Comparison of ENCODE assay signal across 15 mouse cellular contexts in genomic region chr15:32257340-32257739, GRCm38 (mm10). TPM values are rescaled to one million over a fixed set of nuclear protein-coding genes. Genes with fewer than 3 reads are reported as not detected.
DNase-seq lines count a peak whose midpoint lies in the region; ATAC-seq and TF ChIP-seq lines count a peak whose summit lies in the region.
"Had no signal": no experiment of that assay in that cellular context is flagged by ENCODE, and none has a peak within 500 bp of the region (broad histone marks: within the 10 kb centered on the region; RNA-seq: fewer than 3 reads in every experiment).

No protein-coding gene starts in this region.

- TF ChIP-seq POLR2A in heart, adult 2 months (IDR thresholded peaks at IDR 0.05; ENCODE audit: insufficient read depth, low read depth, low read length) = no peak

- peaks cover 11% of the 10 kb centered on the region for H3K9me3 ChIP-seq in megakaryocyte, embryonic 14.5 days
- H3K9me3 ChIP-seq in heart, postnatal 0 days (replicated peaks; ENCODE audit: control insufficient read depth, low read length) = peaks cover 5% of the 10 kb centered on the region; the same call in 1 of the 2 replicates
- H3K9me3 ChIP-seq in stomach, embryonic 15.5 days = no peaks in the 10 kb centered on the region

- no peaks in the 10 kb centered on the region for H3K79me2 ChIP-seq in heart, adult 2 months (replicated peaks; ENCODE audit: control insufficient read depth, insufficient read depth, low read length)

- H3K27me3 ChIP-seq in heart, adult 2 months (ENCODE audit: control insufficient read depth, insufficient read depth, low read length) = no peaks in the 10 kb centered on the region
- no peaks in the 10 kb centered on the region for H3K27me3 ChIP-seq in megakaryocyte, embryonic 14.5 days (replicated peaks)
- H3K27me3 ChIP-seq in heart, postnatal 0 days (ENCODE audit: control insufficient read depth, insufficient read depth, low read length) = no peaks in the 10 kb centered on the region
- H3K27me3 ChIP-seq in stomach, embryonic 15.5 days (replicated peaks) = no peaks in the 10 kb centered on the region
- H3K27me3 ChIP-seq: midbrain, embryonic 12.5 days had no signal

- no peaks in the 10 kb centered on the region for H3K36me3 ChIP-seq in heart, adult 2 months (ENCODE audit: control insufficient read depth, insufficient read depth, low read length)
- H3K36me3 ChIP-seq in megakaryocyte, embryonic 14.5 days (replicated peaks; ENCODE audit: low read length) = no peaks in the 10 kb centered on the region
- H3K36me3 ChIP-seq in heart, postnatal 0 days (replicated peaks; ENCODE audit: control insufficient read depth, insufficient read depth, low read length) = no peaks in the 10 kb centered on the region
- no peaks in the 10 kb centered on the region for H3K36me3 ChIP-seq in stomach, embryonic 15.5 days
- H3K36me3 ChIP-seq: G1E; midbrain, embryonic 12.5 days had no signal

- WGBS in heart, adult 2 months = 49% methylated on average over 8 of the region's 8 CpGs
- 27% methylated on average over 8 of the region's 8 CpGs for WGBS in heart, postnatal 0 days
- WGBS in stomach, embryonic 15.5 days = 66% methylated on average over 8 of the region's 8 CpGs

- no peak overlapping the region for H3K4me3 ChIP-seq in heart, adult 2 months
- peak overlapping the region; percentile 10 for H3K4me3 ChIP-seq in megakaryocyte, embryonic 14.5 days (replicated peaks)
- H3K4me3 ChIP-seq in heart, postnatal 0 days (ENCODE audit: low read depth, low read length) = 0 out of 2 replicates have a peak overlapping the region, but pooled peaks have one; percentile 15
- no peak overlapping the region for H3K4me3 ChIP-seq in stomach, embryonic 15.5 days (replicated peaks)
- H3K4me3 ChIP-seq: erythroblast, embryonic 14.5 days; midbrain, embryonic 12.5 days had no signal

- intact Hi-C loops in heart, adult 2 months (cut with DNase I) = no loop called here
- intact Hi-C loops in left cerebral cortex, postnatal 4 days (cut with DNase I) = no loop called here

- DNase-seq in heart, adult 2 months = no peak
- no peak for DNase-seq in heart, adult 9 months (ENCODE audit: low spot score in 2 of 2)
- peak; percentile 5 for DNase-seq in heart, postnatal 0 days (ENCODE audit: low spot score)
- no peak for DNase-seq in left cerebral cortex, postnatal 4 days
- no peak for DNase-seq in adrenal gland, postnatal 4 days (ENCODE audit: low spot score in 2 of 2)
- DNase-seq: lung, adult 2 months; thymus, postnatal 25 days had no signal

- no peak for ATAC-seq in megakaryocyte, adult 5-6 weeks (ENCODE audit: poor library complexity, severe bottlenecking)
- peak; percentile 67 for ATAC-seq in heart, postnatal 0 days (ENCODE audit: insufficient read depth, low read depth)
- ATAC-seq in stomach, embryonic 15.5 days (ENCODE audit: insufficient read depth, low FRiP score, low read depth) = 0 out of 2 replicates have a peak, but pooled peaks have one; percentile 10

- TF ChIP-seq CTCF in heart, adult 2 months (IDR thresholded peaks at IDR 0.05) = no peak
- no peak for TF ChIP-seq CTCF in heart, postnatal 0 days (IDR thresholded peaks at IDR 0.05; ENCODE audit: low read depth)

- no peaks in the 10 kb centered on the region for H3K4me1 ChIP-seq in heart, adult 2 months (ENCODE audit: control insufficient read depth, insufficient read depth, low read length)
- H3K4me1 ChIP-seq in megakaryocyte, embryonic 14.5 days = no peaks in the 10 kb centered on the region
- H3K4me1 ChIP-seq in heart, postnatal 0 days (ENCODE audit: control insufficient read depth, insufficient read depth) = peaks cover 32% of the 10 kb centered on the region
- H3K4me1 ChIP-seq in stomach, embryonic 15.5 days = peaks cover 10% of the 10 kb centered on the region; the same call in 1 of the 2 replicates

- peak overlapping the region; percentile 20 for H3K27ac ChIP-seq in heart, adult 2 months
- peak overlapping the region; percentile 84 for H3K27ac ChIP-seq in heart, postnatal 0 days (ENCODE audit: low read depth)
- 0 out of 2 replicates have a peak overlapping the region, but pooled peaks have one; percentile 16 for H3K27ac ChIP-seq in stomach, embryonic 15.5 days
- H3K27ac ChIP-seq: kidney, postnatal 0 days; midbrain, embryonic 12.5 days had no signal

- peak overlapping the region; percentile 50 for H3K4me2 ChIP-seq in heart, postnatal 0 days (ENCODE audit: low read depth, low read length)
- H3K4me2 ChIP-seq in stomach, embryonic 15.5 days = peak overlapping the region; percentile 10; the same call in 1 of the 2 replicates
- H3K4me2 ChIP-seq: midbrain, embryonic 12.5 days had no signal

- no peak overlapping the region for H3K9ac ChIP-seq in heart, adult 2 months (ENCODE audit: low read depth, low read length)
- no peak overlapping the region for H3K9ac ChIP-seq in heart, postnatal 0 days (replicated peaks; ENCODE audit: low read depth, low read length)
- H3K9ac ChIP-seq in stomach, embryonic 15.5 days = no peak overlapping the region
- H3K9ac ChIP-seq: midbrain, embryonic 12.5 days had no signal

- TF ChIP-seq EP300 in heart, adult 2 months (IDR thresholded peaks at IDR 0.05; ENCODE audit: insufficient read depth, low read depth, low read length) = no peak
- no peak for TF ChIP-seq EP300 in heart, postnatal 0 days (IDR thresholded peaks at IDR 0.05; ENCODE audit: low read depth)

RNA-seq across cellular contexts. Expression of gene Sema5a, which starts 12.7 kb away (rescaled TPM):
- total RNA-seq in heart, adult 2 months (2021) = 10 to 100 TPM in 1 of 2 experiments, 1 to 10 TPM in 1; 7.9 to 10.6 TPM
- 1.8 and 2.6 TPM in 2 replicates for polyA plus RNA-seq in heart, adult 2 months (2012; rRNA removed)
- not detected in 2 replicates for polyA plus RNA-seq in megakaryocyte, embryonic 14.5 days (2012; ENCODE audit: insufficient read depth, low replicate concordance)
- 0.02 and 0.04 TPM in 2 replicates for total RNA-seq in megakaryocyte, adult 5-6 weeks (2015)
- 0.07 and 0.12 TPM in 2 replicates for total RNA-seq in megakaryocyte, adult 5-6 weeks (2017)
- 11.5 and 36.6 TPM in 2 replicates for total RNA-seq in heart, postnatal 0 days (2014; rRNA removed; ENCODE audit: low replicate concordance)
- polyA plus RNA-seq in heart, postnatal 0 days (2015; fragmentation: Nextera tagmentation; extraction: Ambion mirVana) = 3.3 and 3.7 TPM in 2 replicates
- polyA plus RNA-seq in stomach, embryonic 15.5 days (2015; fragmentation: Nextera tagmentation; extraction: Ambion mirVana) = 17.5 and 18.8 TPM in 2 replicates
- total RNA-seq in left cerebral cortex, postnatal 4 days (2021) = 10 to 100 TPM; 21.2 to 26.5 TPM
- total RNA-seq in adrenal gland, postnatal 4 days (2021) = 10 to 100 TPM; 33.9 to 47.3 TPM
- total RNA-seq: granulocyte monocyte progenitor cell, adult 5-6 weeks had no signal
- polyA plus RNA-seq: erythroblast, embryonic 14.5 days; G1E had no signal

Comparison
In these comparisons a context has a peak if more than half of its experiments do, and no peak if none do; other contexts are left out.
1. H3K4me3 ChIP-seq: peak in megakaryocyte, embryonic 14.5 days (single experiment) and heart, postnatal 0 days (single experiment); none in heart, adult 2 months (single experiment) and stomach, embryonic 15.5 days (single experiment).
2. H3K27ac ChIP-seq: peak in every context shown above with its lines; median percentile 84 in heart, postnatal 0 days; 20 in heart, adult 2 months; 16 in stomach, embryonic 15.5 days.
3. RNA of gene Sema5a, which starts 12.7 kb away (total RNA-seq): 33.9 to 47.3 TPM in adrenal gland, postnatal 4 days, 21.2 to 26.5 TPM in left cerebral cortex, postnatal 4 days, 11.5 to 36.6 TPM in heart, postnatal 0 days and 7.9 to 10.6 TPM in heart, adult 2 months; 0.02 to 0.12 TPM in megakaryocyte, adult 5-6 weeks; every median in the first group is over 4 times any median in the second.